Mouse (Mus musculus) heart, postnatal 0 days (tissue): ENCODE measurements at regions not wholly inside any gene's neighbourhood (a gene's known extent, or its start where the extent isn't known, plus 50 kb on each side); places are given as distances from the start of the nearest gene placed in this dataset.

ENCODE experiments used
- CTCF ChIP-seq: IDR thresholded peaks from 2 replicates; pipeline ENCODE4 v1.5.1; 2016; ENCODE audit warnings: antibody characterized with exemption, control low read depth, low read depth
- EP300 ChIP-seq: IDR thresholded peaks from 2 replicates; pipeline ENCODE4 v1.6.1; 2016; ENCODE audit warnings: antibody characterized with exemption, low read depth

DNA sequence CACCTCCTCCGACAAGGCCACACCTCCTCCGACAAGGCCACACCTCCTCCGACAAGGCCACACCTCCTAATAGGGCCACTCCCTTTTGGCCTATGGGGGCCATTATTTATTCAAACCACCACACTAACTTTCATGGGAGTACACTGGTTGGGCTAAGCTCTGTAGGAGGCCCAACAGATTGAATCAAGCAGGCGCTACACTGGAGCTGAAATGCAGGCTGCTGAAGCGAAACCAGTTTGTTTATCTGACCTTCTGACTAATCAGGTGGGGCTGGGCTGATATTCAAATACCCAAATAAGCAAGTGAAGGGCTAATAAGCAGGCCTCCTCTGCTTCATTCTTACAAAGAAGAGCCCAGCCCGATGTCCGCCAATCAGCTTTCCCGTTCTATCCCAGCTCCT is 68.4 kb downstream of the Sc5d start:
- no peak for TF ChIP-seq CTCF
- no peak for TF ChIP-seq EP300
